Mouse (Mus musculus) adrenal gland, postnatal 4 days (tissue): ENCODE data around the gene Rsph9. TPM values are rescaled to one million over a fixed set of nuclear protein-coding genes. Genes with fewer than 3 reads are reported as not detected.

ENCODE experiments used
- DNase-seq, 2 experiments: peaks; one replicate each; pipeline ENCODE4 v3.0.0; 2021 to 2022; ENCODE audit warnings: low spot score in 2 of 2, mixed read lengths in 2 of 2
- long read RNA-seq, 2 experiments: library from polyadenylated mRNA; stranded (forward); transcript quantifications; one replicate each; pipeline ENCODE4 v2.0.0; 2021
- total RNA-seq, 2 experiments: library from RNA; stranded (reverse); gene quantifications; 2 replicates each; pipeline ENCODE4 v1.2.3; 2021

Gene Rsph9
- 10 to 100 TPM; 10.2 to 13.4 TPM for total RNA-seq
- long read RNA-seq, experiment 1, transcript Rsph9-201 (5 exons, 966 nt), result major isoform, 9 of 11 reads
- long read RNA-seq, experiment 1, partial matches to known transcripts, result 0 of 11 reads
- long read RNA-seq, experiment 1, other reads (novel, unspliced or antisense), result 2 of 11 reads
- long read RNA-seq, experiment 2, partial matches to known transcripts, result 0 of 9 reads
- long read RNA-seq, experiment 2, other reads (novel, unspliced or antisense), result 5 of 9 reads

- DNase-seq, result peak; percentile 70 to 82
These were observed at the start of gene Rsph9 for GRCm38 (mm10) chr17:46143578-46144423. TSS of gene Rsph9 (minus strand) at chr17:46144216.

- no peak for DNase-seq
These were observed 44.8 kb upstream of the Rsph9 start for GRCm38 (mm10) chr17:46188829-46189228.

GRCm38 (mm10) chr17:46182273-46182672 lies 38.3 kb upstream of the Rsph9 start:
- no peak for DNase-seq

- no peak for DNase-seq
These were observed 26.5 kb upstream of the Rsph9 start for GRCm38 (mm10) chr17:46170538-46170937.

- no peak for DNase-seq
These were observed 24.8 kb upstream of the Rsph9 start for GRCm38 (mm10) chr17:46168768-46169167.

- DNase-seq, result no peak
These were observed 24.3 kb upstream of the Rsph9 start for GRCm38 (mm10) chr17:46168318-46168717.

- no peak for DNase-seq
These were observed 23.0 kb upstream of the Rsph9 start for GRCm38 (mm10) chr17:46167014-46167413.

- no peak for DNase-seq
These were observed 22.3 kb upstream of the Rsph9 start for GRCm38 (mm10) chr17:46166270-46166669.

- no peak for DNase-seq
These were observed 21.4 kb upstream of the Rsph9 start for GRCm38 (mm10) chr17:46165460-46165859.

GRCm38 (mm10) chr17:46164791-46165190 lies 20.8 kb upstream of the Rsph9 start:
- no peak for DNase-seq

GRCm38 (mm10) chr17:46164301-46164700 lies 20.3 kb upstream of the Rsph9 start:
- DNase-seq, result no peak

- no peak for DNase-seq
These were observed 19.0 kb upstream of the Rsph9 start for GRCm38 (mm10) chr17:46162951-46163421.

- DNase-seq, result no peak
These were observed 18.5 kb upstream of the Rsph9 start for GRCm38 (mm10) chr17:46162551-46162950.

GRCm38 (mm10) chr17:46161710-46162109 lies 17.7 kb upstream of the Rsph9 start:
- no peak for DNase-seq

GRCm38 (mm10) chr17:46161179-46161578 lies 17.2 kb upstream of the Rsph9 start:
- no peak for DNase-seq

- DNase-seq, result peak; percentile 58 to 84
These were observed 16.7 kb upstream of the Rsph9 start, which contains the start of gene Gtpbp2 for GRCm38 (mm10) chr17:46160686-46161085. TSS of gene Gtpbp2 (plus strand) at chr17:46161032.

- peak; percentile 67 to 90 for DNase-seq
These were observed 16.2 kb upstream of the Rsph9 start for GRCm38 (mm10) chr17:46160090-46160662.

- no peak for DNase-seq
These were observed 15.2 kb upstream of the Rsph9 start for GRCm38 (mm10) chr17:46159236-46159635.

GRCm38 (mm10) chr17:46157131-46157530 lies 13.1 kb upstream of the Rsph9 start:
- DNase-seq, result no peak

GRCm38 (mm10) chr17:46156680-46157079 lies 12.7 kb upstream of the Rsph9 start:
- DNase-seq, result no peak

GRCm38 (mm10) chr17:46154336-46154735 lies 10.3 kb upstream of the Rsph9 start:
- DNase-seq, result no peak
